Mouse (Mus musculus) neutrophil, adult 59 days (primary cell): Measurements from ENCODE around the gene Vmn1r78. TPM values are rescaled to one million over a fixed set of nuclear protein-coding genes. Genes with fewer than 3 reads are reported as not detected.

Experiments
- total RNA-seq, 2 experiments: library from RNA; stranded (reverse); gene quantifications; 1 replicate in 1 of 2; 2 replicates in 1 of 2; pipeline ENCODE4 v1.2.4; 2023

Gene Vmn1r78
- total RNA-seq = not detected

DNA sequence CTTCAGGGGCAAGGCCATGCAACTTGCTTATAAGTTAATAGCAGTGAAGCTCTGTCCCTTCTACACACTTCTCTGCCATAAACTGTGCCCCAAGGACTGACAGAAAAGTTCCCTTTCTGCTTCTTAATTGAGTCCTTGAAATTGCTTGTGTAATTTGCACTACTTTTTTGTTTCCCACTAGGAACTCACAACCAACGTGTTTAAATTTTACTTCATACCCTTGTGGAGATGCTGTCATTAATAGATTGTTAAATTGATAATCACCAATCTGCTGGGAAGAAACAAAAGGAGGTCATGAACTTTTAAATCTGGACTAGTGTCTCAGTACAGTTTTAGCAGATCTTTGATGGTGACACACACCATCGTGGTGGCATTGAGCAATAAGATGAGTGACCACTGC lies at the start of gene Vmn1r78:
Gene Vmn1r78 (plus strand): TSS at position 301 of the 400 bp plus-strand sequence.

DNA sequence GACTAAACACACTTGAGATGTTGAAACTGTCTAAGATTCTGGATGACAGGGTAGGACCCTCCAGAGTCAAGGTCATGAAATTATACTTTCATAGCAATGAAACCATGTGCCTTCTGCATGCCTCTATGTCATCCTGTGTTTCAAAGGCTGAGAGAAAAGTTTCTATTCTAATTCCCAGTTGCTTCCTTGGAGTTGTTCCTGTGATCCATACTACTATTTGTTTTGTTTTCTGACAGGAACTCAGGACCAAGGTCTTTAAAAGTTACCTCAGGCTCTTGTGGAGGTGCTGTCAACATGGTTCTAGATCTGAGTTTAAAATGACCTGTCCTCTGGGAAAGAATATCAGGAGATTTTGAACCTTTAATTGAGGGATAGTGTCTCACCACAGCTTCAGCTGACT lies 20.9 kb downstream of the Vmn1r78 start, which contains the start of gene Vmn1r79:
Gene Vmn1r79 (plus strand): TSS at position 301 of the 400 bp plus-strand sequence.

DNA sequence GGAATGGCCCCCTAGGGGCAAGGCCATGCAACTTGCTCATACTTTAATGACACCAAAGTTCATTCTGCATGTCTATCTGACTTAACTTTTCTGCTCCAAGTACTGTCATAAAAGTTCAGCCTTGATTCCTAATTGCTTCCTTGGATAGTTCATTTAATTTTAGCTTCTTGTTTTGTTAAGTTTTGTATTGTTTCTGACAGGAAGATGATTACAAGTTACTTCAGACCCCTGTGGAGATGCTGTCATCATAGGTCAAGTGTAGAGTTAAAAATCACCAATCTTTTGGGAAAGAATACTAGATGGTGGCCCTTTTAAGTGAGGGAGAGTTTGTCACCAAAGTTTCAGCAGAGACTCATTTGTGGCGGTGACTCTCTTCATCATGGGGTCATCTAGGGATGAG lies 38.9 kb downstream of the Vmn1r78 start, which contains the start of gene Vmn1r80:
Gene Vmn1r80 (plus strand): TSS at position 301 of the 400 bp plus-strand sequence.

Other genes starting within 250 kb of the Vmn1r78 start
- not detected for gene Vmn1r76, start 212.0 kb upstream of the Vmn1r78 start, total RNA-seq
- not detected for gene Vmn1r77, start 113.5 kb upstream of the Vmn1r78 start, total RNA-seq
- not detected for gene Vmn1r79, start 21.0 kb downstream of the Vmn1r78 start, total RNA-seq
- gene Vmn1r80, start 39.0 kb downstream of the Vmn1r78 start, total RNA-seq = not detected
- gene Vmn1r81, start 118.0 kb downstream of the Vmn1r78 start, total RNA-seq = under 1 TPM in 1 of 2 experiments, not detected in 1; 0.02 TPM
- gene Vmn1r82, start 150.2 kb downstream of the Vmn1r78 start, total RNA-seq = not detected
- under 1 TPM; 0.24 to 0.26 TPM for gene Vmn1r83, start 179.2 kb downstream of the Vmn1r78 start, total RNA-seq
- not detected for gene Vmn1r84, start 219.0 kb downstream of the Vmn1r78 start, total RNA-seq